Mouse (Mus musculus) heart, postnatal 14 days (tissue): ENCODE measurements at regions not wholly inside any gene's neighbourhood (a gene's known extent, or its start where the extent isn't known, plus 50 kb on each side); places are given as distances from the start of the nearest gene placed in this dataset.

Experiments
- DNase-seq, 2 experiments: peaks; one replicate each; pipeline ENCODE4 v3.0.0; 2021 to 2022
- intact Hi-C: fragments of 180-260 bp; cut with DNase I; formaldehyde crosslinking; loops from one replicate; pipeline ENCODE4 v1.15.1; 2025

DNA sequence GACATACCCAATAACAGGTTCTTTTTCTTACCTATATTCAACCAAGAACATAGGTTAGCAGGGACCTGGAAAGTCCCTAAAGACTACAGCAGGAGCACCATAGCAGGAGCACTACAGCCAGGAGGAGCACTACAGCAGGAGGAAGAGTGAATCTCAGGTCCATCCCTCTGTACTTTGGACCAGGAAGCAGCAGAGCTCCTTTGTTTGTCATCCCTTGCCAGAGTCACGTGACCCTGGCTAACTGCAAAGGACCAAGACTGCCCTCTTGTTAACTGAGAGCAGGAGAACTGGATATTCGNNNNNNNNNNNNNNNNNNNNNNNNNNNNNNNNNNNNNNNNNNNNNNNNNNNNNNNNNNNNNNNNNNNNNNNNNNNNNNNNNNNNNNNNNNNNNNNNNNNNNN is 172.2 kb upstream of the Samsn1 start:
- intact Hi-C loops: no loop called here
- DNase-seq: no peak

DNA sequence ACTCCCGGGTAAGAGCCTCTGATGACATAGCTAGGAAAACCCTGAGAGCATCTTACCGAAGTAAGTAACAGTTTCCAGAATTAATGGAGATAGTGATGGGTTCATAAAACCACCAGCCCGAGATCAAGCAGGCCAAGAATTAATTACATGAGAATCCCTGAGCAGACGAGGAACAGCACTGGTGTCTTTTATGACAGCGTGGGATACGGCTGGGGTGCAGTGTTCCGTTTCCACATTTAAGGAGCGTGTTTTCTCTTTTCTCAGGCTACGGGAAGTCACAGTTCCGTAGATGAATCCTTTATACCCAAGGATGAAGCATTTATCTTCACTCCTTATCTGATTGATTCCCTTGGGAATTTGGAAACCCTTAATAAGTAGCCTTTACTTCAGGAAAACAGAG is 169.1 kb upstream of the Samsn1 start:
- intact Hi-C loops: no loop called here
- DNase-seq: no peak

DNA sequence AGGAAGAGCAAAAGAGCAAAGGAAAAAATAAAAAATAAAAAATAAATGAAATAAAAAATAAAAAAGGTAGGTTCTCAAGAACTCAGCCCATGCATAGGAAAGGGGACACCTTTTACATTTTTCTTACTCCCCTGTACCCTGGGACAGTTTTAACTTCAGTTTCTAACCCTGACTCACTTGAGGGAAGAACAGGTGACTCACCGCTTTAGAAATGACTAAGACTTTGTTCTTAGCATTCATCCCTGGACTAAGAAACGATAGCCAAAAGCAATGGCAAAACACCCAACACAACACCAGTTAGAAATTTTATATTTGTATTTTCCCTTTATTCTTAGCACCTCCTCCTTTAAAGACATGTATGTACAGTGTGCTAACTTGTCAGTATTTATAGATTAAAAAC is 161.5 kb upstream of the Samsn1 start:
- intact Hi-C loops: no loop called here
- DNase-seq: no peak

DNA sequence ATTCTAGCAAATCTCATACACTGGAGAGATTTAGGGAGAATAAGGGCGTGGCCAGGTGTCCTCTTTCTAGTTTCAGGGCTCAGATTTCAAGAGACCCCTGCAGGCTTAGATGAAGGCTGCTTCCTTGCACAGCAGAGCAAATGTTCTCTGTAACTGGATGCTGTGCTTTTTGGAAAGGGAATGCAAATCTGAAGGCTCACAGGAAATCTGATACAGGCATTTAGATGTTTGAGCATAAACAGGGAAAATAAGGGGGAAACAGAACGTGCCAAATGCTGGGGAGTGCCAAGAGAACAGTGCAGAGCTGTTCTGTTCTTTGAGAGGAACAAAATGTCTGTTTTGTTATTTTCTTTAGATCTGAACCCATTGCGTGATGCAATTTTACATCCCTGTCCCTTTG is 161.0 kb upstream of the Samsn1 start:
- intact Hi-C loops: no loop called here
- DNase-seq: peak; percentile 4 to 14

DNA sequence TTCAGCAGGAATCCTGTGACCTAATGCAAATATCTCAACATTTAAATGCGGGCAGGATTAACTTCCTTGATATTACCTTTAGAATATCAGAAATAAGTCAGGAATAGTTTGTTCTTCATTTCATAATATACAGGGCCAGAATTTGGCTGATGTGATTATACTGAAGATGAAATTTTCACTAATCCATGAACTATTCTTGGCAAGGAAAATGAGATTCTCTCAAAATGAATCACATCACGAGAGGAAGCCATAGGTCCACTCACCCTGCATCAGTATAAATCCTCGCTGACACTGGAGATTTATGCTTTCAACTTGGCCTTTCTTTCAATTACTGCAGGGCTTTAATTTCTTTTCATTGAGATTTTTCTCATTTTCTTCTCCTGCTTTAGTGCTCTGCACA is 159.5 kb upstream of the Samsn1 start:
- intact Hi-C loops: no loop called here
- no peak for DNase-seq

DNA sequence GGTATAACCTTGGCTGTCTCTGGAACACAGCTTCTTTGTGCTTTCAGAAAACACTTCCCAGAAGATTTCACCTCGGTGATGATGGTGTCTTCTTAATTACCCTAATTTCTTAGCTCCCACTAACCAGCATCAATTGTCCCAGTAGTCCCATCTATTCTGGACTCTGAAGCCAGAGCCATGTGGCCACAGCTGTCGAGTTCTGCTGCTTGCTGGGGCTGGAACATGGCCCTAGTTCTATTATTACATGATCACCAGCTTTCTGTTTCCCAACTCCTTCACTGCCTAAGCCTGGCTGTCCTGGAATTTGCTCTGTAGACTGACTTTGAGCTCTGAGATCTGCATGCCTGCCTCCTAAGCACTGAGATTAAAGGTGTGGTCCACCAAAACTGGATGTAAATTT is 145.6 kb upstream of the Samsn1 start:
- intact Hi-C loops: no loop called here
- peak; percentile 10 to 14 for DNase-seq

DNA sequence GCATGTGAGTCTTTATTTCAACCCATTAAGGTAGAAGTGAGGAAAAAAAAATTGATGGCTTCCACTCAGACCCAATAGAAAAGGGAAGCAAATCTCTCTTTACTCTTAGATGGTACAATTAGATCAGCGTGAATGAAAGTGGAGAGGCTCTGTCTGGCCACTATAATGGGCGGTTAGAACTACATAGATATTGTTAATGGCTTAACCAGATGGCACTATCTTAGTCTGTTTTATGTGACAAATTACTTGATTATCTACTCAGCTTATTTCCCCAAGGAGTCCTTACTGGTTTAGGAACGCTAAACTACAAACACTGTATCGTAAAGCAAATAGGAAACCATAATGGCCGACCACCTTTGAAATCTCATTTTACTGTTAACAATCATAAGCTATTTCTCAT is 138.8 kb upstream of the Samsn1 start:
- intact Hi-C loops: no loop called here
- no peak for DNase-seq

DNA sequence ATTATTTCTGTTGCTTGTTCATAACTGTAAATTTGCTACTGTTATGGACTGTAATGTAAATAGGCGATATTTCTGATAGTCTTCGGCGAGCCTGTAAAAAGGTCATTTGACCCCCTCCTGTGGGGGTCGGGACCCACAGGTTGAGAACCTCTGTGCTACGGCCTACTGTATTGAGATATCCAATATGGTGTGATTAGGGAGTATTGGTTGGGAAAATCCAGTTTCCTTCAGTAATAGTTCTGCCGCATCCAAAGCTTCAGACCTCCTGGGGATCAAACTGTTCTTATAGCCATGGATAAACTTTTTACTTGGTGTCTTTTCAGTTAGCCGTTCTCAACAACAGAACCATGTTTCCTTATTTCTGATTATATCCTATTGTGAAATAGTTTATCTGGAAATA is 136.5 kb upstream of the Samsn1 start:
- intact Hi-C loops: no loop called here
- no peak for DNase-seq

DNA sequence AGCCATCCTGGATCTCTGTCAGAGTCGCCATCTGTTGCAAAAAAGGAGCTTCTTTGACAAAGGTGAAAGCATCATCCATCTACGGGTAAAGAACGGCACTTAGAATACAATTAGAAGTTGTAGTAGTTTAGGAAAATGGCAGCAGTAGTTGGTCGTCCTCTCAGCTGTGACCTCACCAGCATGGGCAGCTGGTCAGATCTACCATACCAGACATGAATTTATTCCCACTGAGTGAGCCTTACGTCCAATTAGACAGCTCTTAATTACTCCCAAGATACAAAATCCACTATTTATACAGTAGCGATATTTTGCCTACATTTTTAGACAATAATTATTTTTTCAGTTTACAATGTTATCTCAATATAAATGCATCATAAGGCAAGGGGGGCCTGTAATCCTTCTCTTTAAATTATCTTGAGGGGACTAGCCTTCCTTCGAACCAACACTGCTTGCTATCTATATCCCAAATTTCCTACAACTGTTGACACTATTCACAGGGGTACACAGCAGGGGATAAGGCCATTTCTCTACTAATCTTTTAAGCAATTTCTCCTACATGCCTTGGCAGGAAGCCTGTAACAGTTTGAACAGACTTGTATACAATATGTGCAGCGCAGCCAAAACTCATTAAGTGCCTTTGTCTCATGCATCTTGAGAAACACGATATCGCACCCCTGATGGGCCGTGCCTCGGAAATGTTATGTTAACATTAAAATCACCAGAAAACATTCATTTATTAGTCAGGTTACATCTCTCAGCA is 131.9 kb upstream of the Samsn1 start:
- no peak for DNase-seq
- intact Hi-C loops: no loop called here

DNA sequence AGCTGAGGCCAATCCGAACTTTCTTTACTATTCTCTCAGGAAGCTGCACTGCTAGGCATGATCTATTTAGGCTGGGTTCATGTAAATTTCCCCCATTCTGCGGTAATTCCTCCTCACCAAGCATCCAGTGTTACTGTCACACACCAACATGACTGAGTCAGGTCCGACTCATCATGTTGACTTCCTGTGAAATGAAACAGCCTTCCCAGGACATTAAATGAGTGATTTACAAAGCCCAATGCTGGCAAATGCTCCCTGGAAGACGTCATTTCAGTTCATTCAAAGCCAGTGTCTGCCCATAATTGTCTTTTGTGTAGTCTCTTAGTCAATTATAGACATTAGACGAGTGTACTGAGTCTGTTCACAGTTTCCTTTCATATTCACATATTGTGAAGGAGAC is 127.5 kb upstream of the Samsn1 start:
- no peak for DNase-seq
- intact Hi-C loops: no loop called here

DNA sequence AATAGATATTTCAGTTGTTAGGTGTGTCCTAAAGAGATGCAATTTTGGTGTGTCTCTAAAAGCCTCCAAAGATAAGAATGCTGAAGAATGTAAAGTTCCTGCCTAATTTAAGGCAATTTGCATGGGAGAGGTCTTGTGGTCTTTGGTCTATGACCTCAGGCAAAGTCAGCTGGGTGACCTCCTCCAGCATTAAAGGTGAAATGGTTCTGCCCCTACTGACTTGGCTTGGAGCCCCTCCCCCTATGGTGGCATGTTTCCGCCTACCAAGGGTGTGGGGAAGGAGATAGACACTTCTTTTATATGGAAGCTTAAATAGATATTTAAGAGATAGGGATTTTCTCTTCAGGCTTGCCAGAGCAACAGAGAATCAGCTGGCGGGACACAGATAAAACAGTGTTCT is 111.8 kb upstream of the Samsn1 start:
- no peak for DNase-seq
- intact Hi-C loops: no loop called here

DNA sequence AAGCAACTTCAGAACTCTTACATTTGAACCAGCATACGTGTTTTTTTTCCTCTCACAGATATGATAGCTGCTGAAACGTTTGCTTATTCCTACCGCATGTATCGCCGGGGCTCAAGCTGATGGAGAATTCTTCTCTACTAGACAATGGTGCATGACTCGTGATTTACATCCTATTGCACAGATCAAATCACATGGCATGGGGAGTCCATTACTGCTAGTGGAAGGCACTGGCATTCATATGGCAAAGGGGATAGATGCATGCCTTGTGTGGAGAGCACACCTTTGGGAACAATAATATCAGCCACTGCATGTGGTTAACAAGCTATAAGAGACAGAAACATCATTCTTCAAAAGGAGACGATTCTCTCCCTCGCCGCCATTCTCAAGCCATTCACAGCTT is 108.4 kb upstream of the Samsn1 start:
- DNase-seq: no peak
- intact Hi-C loops: no loop called here

DNA sequence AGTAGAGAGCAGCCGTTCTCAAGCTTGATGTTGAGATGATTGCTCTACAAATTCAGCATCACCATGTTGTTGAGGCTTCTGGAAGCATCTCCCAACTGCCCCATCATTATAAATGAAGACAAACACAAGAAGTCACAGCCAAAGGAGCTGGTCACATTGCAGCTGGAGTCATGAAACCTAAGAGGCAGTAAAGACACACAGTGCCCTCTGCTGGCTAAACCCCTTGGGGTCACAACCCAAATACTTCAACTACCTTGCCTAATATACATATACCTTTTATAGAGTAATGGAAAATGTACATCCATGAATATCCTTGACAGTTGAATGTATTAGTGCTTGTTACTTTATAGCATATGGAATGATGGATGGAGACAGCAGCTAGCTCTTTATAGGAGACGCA is 107.9 kb upstream of the Samsn1 start:
- peak; percentile 9 to 18 for DNase-seq

DNA sequence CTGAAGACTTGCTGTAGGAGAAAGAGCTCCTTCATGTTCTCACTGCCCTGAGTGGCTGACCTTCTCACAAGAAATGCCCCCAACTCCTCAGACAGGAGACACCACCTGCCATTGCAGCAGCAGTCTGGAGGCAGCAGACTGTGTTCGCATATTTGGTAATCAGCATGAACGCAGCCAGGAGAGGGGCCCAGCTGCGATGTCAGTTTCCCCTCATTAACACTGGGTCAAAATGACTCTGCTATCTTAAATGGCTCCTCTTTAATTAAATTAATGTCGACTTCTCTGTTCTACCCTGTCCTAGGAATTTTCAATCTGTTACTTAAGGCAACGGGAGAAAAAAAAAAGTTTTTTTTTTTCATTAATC is 100.9 kb upstream of the Samsn1 start:
- intact Hi-C loops: no loop called here
- no peak for DNase-seq

More for the DNA sequence above, 107.9 kb upstream of the Samsn1 start:
- intact Hi-C loops: loop anchor here (5.0 kb wide), 1 partner anchor 348 kb away; no protein-coding TSS in a partner anchor

DNA sequence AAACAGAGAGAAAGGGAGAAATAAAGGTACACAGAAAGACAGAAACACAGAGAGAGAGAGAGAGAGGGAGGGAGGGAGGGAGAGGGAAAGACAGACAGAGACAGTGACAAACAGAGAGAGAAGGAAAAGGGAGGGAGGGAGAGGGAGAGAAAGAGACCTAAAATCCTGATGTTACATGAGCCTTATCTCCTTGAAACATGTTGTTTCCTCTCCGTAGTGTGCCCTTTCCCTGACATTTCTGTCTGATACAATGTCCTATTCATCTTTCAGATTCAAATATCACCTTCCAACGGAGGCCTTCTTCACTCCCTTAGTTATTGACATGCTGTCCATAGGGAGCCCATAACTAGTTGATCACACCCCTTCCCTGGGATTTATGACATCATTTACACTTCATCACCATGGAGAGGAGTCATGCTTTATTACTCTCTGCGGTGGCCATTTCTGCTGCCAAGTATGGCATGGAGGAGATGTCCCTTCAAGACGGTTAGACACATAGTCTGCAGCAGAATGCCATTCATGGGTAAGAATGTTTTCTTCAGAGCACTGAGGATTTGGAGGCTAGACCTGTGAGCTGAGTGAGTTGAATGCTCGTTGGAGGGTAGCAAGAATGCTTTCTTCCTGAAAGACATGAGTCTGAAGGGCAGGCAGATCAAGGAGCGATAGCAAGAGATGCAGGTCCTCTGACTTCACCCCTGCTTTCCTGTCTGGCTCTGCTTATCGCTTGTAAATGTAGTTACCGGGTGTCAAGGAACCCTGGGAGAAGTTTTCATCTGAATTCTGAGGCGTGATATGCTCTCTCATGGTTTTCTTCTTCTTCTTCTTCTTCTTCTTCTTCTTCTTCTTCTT is 100.3 kb upstream of the Samsn1 start:
- DNase-seq: no peak
- intact Hi-C loops: no loop called here

DNA sequence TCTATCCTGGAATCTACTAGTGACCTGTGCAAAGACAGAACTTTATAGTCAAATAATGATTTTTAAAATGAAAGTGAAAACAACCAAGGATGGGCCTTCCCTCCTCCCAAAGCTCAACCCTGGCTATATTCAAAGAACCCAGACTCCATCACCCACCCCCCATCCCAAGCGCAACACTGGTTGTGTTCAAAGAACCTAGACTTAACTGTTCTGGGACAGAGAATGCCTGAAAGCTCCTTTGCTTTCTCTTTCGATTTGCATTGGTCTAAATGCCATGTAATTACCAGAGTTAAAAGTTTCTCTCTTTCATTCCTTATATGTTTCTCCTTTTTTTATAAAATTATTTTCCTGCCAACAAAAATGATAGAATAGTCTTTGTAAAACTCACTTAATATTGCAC is 98.6 kb upstream of the Samsn1 start:
- intact Hi-C loops: no loop called here
- DNase-seq: no peak

DNA sequence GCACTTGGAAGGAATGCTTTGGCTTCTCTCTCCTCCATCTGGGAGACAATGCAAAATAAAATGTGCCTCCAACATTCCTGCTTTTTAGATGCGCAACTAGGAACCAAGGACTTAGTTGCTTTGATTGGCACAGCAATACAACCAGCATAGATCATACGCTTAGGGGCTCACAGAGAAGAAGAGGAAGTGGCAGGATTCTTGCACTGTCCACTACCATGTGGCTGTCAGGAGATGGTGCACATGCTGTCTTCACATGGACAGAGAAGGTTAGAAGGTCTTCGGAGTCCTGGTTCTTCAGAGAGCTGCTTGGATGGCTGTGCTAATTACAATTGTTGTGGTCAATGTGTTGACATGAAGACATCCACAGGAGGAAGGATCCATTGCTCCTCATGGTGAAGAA is 88.3 kb upstream of the Samsn1 start:
- no peak for DNase-seq
- intact Hi-C loops: no loop called here

DNA sequence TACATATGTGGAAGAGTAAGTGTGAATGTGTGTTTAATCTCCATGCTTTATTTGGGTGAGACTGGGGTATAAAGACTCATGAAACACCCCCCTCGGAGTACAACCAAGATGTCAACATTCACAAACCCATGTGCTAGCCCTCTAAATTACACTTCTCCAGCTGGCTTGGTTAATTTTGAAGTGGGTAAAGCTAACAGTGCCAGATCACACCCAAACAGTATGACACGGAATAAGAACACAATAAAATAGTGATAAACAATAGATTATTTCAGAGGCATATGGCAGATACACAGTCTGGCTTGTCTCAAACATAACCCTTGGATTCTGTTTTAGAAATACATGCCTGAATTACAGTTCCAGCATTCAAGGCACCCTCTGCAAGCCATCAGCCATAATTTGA is 86.4 kb upstream of the Samsn1 start:
- intact Hi-C loops: no loop called here

DNA sequence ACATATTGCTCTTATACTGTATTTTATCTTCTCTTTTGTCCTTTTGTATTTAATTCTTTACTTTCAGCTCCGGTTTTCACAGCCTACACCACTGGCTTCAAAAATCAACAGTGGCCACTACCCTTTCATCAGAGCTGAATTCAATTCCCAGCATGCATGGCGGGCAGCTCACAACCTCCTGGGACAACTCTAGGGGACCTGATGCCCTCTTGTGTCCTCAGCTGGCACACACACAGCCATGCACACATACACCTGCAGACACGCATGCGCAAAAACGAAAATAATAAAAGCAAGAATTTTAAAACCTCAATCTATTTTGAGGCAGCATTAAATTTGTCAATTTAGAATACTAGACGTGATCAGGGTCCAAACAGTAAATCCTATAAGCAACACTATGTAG is 82.6 kb upstream of the Samsn1 start:
- intact Hi-C loops: no loop called here
- DNase-seq: no peak

More for the DNA sequence above, 86.4 kb upstream of the Samsn1 start:
- DNase-seq: no peak

DNA sequence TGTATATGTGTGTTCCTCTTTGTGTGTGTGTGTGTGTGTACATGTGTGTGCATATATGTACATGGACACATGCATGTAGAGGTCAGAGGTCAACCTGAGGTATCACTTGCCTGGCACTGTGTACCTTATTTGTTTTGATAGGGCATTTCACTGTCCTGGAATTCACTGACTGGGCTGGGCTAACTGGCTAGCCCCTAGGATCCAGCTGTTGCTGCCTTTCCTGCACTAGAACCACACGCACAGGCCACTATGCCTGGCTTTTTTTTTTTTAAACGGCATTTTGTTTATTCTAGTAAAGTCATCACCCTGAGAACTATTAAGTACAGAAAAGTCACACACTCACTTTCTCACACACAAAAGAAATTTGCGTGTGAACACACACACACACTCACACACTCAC is 79.7 kb upstream of the Samsn1 start:
- intact Hi-C loops: no loop called here
- DNase-seq: no peak

DNA sequence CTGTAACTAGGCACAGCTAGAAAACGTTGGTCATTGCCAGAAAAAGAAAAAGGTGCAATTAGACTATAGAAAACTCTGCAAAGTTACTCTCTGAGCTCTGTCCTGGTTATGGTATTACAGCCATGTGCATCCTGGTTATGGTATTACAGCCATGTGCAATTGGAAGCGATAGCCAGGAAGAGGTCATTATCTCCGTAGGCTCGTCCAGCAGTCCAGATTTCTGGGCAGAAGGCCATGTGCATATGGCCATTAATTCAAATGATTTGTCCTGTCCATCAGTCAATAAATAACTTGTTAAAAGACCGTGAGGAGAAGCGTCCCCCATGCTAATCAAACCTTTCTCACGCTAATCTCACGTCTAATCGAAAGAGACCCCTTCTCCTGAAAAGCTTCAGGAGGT is 75.7 kb upstream of the Samsn1 start:
- DNase-seq: no peak

DNA sequence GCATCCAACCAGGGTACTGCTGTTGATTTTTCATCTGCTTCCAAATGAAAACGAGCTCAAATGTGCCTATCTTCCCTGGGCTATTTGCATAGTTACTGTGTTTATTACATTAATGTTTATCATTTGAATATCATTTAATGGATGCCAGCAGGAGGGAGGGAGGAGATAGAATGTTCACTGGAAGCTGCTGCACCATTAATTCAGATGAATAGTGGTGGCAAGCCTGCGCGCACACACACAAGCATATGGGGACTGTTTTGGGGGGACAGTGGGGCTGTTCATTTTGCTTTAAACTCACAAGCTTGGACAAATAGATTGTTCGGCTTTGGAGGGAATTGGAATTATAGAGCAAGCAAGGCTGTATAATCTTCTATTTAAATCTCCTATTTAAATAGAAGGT is 74.3 kb upstream of the Samsn1 start:
- intact Hi-C loops: no loop called here
- no peak for DNase-seq

More for the DNA sequence above, 75.7 kb upstream of the Samsn1 start:
- intact Hi-C loops: no loop called here
